Mouse (Mus musculus): ENCODE measurements around the gene Senp3.
A peak's percentile ranks its signal among the peaks of the same experiment; 100 is the strongest.
"Not testable (repeated sequence)": the region's sequence is repeated elsewhere in the genome, so short reads cannot be mapped to it uniquely, and the experiment has no call there.

Gene Senp3

DNA sequence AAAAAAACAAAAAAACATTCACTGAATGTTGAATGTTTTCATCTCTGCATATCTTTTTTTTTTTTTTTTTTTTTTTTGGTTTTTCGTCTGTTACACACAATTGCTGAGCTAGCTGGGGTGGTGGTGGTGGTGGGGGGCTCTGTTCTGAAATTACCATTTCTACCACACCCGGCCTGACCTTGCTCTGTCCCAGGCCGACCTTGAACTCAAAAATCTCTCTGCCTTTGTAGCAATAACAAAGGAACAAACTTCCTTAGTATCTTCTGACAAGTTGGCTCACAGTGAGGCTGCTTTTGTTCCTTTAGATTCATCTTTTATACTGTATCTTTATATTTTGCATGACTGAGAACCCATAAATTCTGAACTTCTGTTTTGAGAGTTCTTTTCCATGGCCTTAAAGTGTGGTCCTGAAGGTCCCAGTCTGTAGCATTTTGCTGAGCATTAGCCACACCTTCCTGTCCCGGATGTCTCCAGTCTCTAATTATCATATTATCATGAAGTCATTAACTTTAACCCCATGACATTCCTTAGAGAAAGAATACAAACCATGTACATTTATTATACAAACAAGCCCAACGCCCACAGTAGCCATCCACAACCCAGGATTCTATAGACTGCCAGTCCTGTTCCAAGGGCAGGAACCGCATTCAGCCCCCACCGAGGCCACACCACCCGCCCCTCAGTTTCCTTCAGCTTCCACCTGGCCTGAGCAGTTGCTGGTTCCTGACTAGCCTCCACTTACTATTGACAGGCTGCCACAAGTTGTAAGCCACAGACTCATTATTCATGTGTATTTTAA lies 22.1 kb upstream of the Senp3 start:
- DNase-seq (ENCODE audit: low spot score) = no peak

GRCm38 (mm10) chr11:69703381-69703780 lies 21.5 kb upstream of the Senp3 start:
- not testable (repeated sequence) for DNase-seq (ENCODE audit: low spot score)

DNA sequence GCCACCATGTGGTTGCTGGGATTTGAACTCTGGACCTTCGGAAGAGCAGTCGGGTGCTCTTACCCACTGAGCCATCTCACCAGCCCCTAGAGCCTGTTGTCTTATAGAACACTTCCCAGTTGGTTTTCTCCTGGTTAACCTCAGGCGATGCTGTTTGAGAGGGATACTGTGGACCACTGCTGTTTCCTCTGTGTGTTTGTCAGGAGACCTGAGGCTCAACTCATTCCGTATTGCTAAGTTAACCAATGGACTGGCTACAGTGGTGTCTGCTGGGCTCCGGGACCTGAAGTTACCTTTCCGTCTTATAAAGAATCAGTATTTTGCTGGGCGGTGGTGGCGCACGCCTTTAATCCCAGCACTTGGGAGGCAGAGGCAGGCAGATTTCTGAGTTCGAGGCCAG lies 21.0 kb upstream of the Senp3 start:
- DNase-seq (ENCODE audit: low spot score) = not testable (repeated sequence)

DNA sequence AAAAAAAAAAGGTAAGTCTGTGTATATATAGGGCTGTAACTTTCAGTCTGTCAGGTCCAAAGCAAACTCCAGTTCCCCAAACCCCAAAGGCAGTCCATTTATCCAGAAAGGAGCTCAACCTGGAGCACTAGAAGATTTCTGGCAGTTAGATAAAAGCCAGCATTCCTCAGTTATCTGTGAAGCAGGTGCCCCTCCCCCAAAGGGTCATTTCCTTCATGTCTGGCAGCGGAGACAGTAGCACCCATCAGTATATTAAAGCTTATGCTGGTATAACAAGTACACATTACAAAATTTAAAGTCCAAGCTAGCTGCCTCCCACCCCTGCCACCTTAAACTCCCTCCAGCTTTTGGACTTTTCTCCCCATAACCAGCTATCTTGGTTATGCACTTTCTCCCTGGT lies 17.7 kb upstream of the Senp3 start:
- DNase-seq (ENCODE audit: low spot score) = no peak

GRCm38 (mm10) chr11:69698574-69698973 lies 16.7 kb upstream of the Senp3 start:
- DNase-seq (ENCODE audit: low spot score) = no peak

DNA sequence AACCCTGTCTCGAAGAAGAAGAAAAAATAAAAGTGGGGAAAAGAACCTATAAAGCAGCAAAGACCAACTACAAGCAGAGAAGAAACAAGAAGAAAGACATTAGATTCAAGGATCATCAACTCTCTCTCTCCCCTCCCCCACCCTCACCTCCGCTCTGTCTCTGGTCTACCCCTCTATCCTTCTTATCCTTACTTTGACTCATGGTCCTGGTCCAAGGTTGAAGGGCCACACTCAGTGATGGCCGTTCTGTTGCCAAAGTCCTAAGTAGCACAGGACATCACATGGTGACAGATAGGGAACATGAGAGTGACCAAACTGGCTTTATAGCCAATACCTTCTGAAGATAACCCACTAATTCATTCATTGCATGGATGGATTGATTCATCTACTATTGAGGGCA lies 15.5 kb upstream of the Senp3 start:
- no peak for DNase-seq (ENCODE audit: low spot score)

DNA sequence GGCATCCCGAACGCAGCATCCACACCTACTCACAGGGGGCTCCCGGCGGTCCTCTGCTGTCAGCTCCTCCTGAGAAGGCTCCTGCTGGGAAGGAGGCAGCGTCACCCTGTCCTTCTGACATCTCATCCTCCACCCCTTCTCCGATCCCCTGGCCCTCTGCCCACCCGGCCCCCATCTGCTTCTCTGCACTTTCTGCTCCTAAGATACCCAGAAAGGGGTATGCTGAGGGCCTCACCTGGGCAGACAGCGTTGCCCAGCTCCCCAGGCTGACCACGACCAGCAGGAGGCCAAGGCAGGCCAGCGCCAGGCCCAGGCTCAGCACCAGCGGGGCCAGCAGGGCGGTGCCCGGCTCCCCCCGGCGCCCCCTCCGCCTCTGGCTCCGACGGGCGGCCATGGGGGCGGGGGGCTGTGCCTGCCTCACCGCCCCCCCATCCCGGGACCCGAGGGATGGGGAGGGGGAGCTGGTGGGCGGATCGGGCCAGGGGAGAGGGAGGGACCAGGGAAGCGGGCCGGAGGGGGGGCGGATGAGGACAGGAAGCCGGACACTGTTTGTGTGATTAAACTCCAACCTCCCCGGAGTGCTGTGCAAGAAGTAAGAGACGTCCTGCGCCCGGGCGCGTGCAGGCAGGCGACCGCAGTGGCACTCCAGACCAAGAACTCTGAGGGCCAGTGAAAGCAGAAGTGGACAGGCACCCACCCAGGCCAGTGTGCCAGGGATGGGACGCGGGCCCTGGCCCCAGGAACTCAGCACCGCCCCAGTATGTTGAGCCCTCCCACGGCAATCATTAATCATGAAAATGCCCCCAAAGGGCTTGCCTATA lies 13.7 kb upstream of the Senp3 start, which contains the start of the genes Tnfsf12 and Tnfsfm13:
Tnfsf12 (minus strand) TSS at position 489 of the 821 bp plus-strand sequence.
Tnfsfm13 (minus strand) TSS at position 738 of the 821 bp plus-strand sequence.
- peak; percentile 54 for DNase-seq (ENCODE audit: low spot score)

- no peak for DNase-seq (ENCODE audit: low spot score)
Observed at GRCm38 (mm10) chr11:69695046-69695360, 13.1 kb upstream of the Senp3 start.

DNA sequence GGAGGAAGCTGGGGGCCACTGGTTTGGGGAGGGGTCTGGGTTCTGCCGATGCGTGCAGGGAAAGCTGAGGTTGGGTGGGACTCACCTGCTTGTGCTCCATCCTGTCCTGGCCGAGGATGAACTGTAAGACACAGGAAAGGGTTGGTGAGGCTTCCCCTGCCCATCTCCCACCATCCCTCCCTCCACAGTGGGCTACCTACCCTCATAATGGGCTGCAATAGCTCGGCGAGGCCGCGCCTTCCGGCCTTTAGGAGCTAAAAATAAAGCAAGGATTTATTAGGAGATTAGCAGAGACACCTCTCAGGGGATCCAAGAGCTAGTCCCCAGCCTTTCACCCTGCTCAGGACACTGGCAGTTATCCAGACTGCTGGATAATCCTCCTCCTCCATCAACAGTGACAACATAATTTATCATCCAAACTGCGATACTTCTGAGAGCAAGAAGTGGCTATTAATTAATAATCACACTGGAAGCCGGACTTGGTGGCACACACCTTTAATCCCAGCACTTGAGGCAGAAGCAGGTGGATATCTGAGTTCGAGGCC lies 11.6 kb upstream of the Senp3 start:
- no peak for DNase-seq (ENCODE audit: low spot score)

- no peak for DNase-seq (ENCODE audit: low spot score)
Observed at GRCm38 (mm10) chr11:69692863-69693262, 11.0 kb upstream of the Senp3 start.

- DNase-seq (ENCODE audit: low spot score) = no peak
Observed at GRCm38 (mm10) chr11:69692196-69692811, 10.4 kb upstream of the Senp3 start.

GRCm38 (mm10) chr11:69689891-69690290 lies 8.0 kb upstream of the Senp3 start:
- DNase-seq (ENCODE audit: low spot score) = no peak

DNA sequence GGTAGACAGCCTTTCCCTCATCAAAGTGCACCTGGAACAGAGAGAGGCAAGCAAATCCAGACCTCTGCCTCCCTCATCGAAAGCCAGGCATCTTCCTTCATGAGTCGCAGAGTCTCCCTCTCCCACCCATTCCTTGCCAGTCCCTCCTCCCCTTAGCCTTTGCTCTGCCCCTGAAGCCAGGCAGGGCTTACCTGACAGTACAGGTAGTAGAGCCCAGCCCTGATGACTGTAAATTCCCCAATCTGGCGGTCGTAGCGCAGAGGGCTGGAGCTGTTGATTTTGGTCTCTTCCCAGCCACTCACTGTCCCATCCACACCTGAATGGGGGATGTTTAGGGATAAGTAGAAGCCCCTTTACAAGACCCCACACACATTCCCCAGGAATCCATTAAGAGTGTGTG lies 5.2 kb upstream of the Senp3 start:
- no peak for DNase-seq (ENCODE audit: low spot score)

GRCm38 (mm10) chr11:69686377-69686776 lies 4.5 kb upstream of the Senp3 start:
- no peak for DNase-seq (ENCODE audit: low spot score)

- no peak for DNase-seq (ENCODE audit: low spot score)
Observed at GRCm38 (mm10) chr11:69685526-69686148, 3.8 kb upstream of the Senp3 start, which contains the start of gene Tnfsf13. Gene Tnfsf13 (minus strand): TSS chr11:69685784.

DNA sequence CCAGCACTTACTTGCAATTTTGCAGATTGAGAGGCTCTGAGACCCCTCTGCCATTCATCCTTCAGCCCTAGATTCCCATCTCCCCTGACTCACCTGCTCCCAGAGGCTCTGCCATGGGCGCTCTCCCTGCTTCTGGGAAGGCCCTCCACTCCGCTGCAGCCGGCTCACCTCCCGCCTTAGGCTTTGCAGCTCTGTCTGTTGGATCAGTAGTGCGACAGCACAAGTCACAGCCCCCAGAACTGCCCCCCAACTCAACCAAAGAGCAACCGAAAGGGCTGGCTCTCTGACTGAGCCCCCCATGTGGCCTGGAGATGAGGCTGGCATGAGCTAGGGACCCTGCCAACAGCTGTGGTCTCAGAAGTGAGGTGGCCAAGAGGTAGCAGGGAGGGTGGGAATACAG lies 3.1 kb upstream of the Senp3 start:
- DNase-seq (ENCODE audit: low spot score) = no peak

DNA sequence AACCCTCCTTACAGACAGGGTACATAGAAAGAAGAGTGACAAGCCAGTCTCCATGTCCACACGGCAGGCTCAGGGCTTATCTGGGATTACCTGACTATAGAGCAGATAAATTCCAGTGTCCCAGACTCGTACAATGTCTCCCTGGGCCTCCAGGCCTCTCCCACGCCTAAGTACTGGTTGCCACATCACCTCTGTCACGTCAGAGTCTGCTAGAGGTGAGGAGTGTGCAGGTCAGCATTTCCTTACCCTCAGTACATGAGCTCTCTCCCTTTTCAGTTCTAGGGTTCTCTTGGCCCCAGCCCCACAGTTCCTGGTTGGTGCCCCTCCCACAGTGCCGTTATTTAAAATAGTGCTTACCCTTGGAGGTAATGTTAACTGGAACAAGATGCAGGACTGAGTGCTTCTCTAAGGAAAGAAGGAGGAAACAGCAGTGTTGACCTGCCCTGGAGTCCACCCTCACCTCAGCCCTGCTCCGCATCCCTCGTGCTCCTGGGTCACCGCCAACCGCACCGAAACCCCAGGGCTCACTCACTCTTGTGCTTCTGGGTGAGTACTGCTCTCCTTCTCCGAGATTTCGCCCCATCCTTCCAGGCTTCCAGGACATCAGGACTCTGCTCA lies 2.4 kb upstream of the Senp3 start:
- no peak for DNase-seq (ENCODE audit: low spot score)

DNA sequence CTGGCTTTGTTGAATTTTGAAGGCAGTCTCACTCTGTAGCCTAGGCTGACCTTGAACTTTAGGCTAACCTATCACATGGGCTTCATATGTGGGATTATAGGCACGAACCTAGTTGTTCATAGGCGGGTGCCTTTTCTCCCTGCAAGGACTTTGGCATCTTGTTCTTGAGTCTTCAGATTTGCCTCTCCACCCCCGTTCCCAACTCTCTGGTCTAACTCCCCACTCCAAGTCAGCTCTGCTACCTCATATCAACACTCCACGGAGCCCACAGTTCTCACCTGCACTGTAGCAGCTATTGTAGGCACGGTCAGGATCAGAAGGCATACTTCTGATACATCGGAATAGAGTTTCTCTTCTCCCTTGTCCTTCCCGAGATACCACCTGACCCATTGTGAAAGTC lies 1.7 kb upstream of the Senp3 start:
- no peak for DNase-seq (ENCODE audit: low spot score)

DNA sequence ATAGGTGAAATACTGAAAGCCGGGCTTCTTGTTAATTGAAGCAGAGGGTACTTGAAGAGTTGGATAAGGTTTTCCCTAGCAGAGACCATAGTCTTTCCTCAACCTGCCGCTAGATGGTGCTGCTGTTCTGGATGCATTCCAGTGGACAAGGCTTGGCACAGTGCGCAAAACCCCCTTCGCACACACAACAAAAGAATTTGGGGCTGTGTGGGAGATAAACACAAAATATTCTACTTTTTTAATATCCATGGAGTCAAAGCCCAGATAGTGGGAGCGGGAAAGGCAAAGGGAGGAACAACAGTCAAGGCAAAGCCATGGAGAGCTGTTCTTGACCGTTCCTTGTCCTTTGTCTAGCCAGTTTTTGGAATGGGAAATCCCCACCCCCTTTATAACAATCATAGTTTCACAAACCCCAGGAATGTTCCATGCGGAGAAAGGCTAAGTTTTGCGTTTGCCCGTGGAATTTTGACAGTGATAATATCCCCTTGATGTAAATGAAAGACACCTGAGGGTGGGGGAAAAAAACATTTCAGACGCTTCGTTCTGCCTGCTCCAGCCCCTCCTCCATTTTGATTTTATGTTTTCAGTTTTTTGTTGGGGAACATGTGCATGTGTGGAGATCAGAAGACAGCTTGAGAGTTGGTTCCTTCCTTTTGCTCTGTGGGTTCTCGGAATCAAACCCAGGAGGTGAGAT lies 1.1 kb upstream of the Senp3 start:
- DNase-seq (ENCODE audit: low spot score) = peak; percentile 97

GRCm38 (mm10) chr11:69682209-69682839 lies 440 bp upstream of the Senp3 start:
- peak; percentile 41 for DNase-seq (ENCODE audit: low spot score)

All from embryo, embryonic 10 days (tissue).